Mouse (Mus musculus): ENCODE measurements around the gene Asic1. TPM values are rescaled to one million over a fixed set of nuclear protein-coding genes. Genes with fewer than 3 reads are reported as not detected.

Asic1 gene
- polyA plus RNA-seq (2014; fragmentation: Nextera tagmentation; extraction: Ambion mirVana), result 3.9 and 5.3 TPM in 2 replicates

DNA sequence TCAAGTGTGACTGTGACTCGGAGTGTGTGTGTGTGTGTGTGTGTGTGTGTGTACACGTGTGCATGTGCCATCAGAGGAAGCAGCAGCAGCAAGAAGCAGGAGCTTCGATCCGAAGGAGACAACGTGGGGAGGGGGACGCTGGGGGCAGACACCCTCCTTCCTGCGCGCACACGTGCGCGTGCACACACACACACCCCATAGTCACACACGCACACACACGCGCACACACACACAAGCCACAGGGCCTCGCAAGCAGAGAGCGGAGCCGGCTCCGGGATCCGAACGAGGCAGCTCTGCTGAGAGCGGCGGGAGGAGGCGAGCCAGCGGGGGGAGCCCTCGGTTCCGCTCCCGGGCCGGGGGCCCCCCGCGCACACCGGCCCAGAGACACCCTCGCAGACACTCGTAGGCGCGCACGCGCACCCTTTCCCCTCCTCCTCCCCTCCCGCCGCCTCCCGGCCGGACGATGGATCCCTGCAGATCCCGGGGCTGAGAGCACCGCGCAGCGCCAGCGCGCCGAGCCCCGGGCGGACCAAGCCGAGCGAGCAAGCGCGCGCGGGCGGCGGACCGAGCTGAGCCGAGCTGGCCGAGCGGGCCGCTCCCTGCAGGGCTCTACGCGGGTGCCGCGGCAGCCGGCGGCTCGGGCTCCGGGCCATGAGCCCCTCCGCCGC is at the start of gene Asic1:
TSS of gene Asic1 (plus strand) at position 215 of the 668 bp plus-strand sequence.
- 1% methylated on average over 45 of the region's 74 CpGs for WGBS
- Histone ChIP-seq H3K9me3 (ENCODE audit: control insufficient read depth, low read length) (no peaks in the 10 kb centered on the region), H3K36me3 (ENCODE audit: control insufficient read depth, insufficient read depth, low read length) (no peaks in the 10 kb centered on the region), H3K27me3 (ENCODE audit: control insufficient read depth, insufficient read depth, low read length) (peaks cover 33% of the 10 kb centered on the region), H3K27ac (ENCODE audit: low read depth, low read length) (0 out of 2 replicates have a peak within 1 kb of the TSS, but pooled peaks have one; percentile 4), H3K4me2 (ENCODE audit: low read depth, low read length, severe bottlenecking) (peak within 1 kb of the TSS; percentile 97), H3K4me1 (replicated peaks; ENCODE audit: control insufficient read depth, insufficient read depth, low read length) (peaks cover 12% of the 10 kb centered on the region; the same call in 1 of the 2 replicates), H3K4me3 (ENCODE audit: low read depth, low read length) (peak within 1 kb of the TSS; percentile 53), H3K9ac (ENCODE audit: low read length) (peak within 1 kb of the TSS; percentile 80)
- peak; percentile 74 for ATAC-seq (replicated peaks; ENCODE audit: low FRiP score)
- DNase-seq (ENCODE audit: low spot score), result peak; percentile 77

DNA sequence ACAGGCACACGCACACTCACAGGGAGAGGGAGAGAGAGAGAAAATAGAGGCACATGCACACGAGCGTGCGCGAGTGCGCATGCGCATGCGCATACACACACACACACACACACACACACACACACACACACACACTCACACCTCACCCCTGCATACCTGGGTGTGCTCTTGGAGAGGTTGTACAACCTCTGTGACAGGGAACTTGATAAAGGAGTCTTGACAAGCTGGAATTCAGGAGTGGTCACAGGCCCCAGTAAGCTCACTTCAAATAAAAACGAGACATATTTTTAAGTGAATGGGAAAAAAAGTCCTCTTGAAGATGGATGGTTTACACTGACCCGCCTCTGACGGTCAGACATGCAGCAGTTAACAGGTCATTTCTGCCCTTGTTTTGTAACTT is 48.1 kb upstream of the Asic1 start:
- Histone ChIP-seq H3K9me3 (ENCODE audit: control insufficient read depth, low read length) (no peaks in the 10 kb centered on the region), H3K4me2 (ENCODE audit: low read depth, low read length, severe bottlenecking) (no peak overlapping the region), H3K27ac (ENCODE audit: low read depth, low read length) (no peak overlapping the region), H3K9ac (ENCODE audit: low read length) (no peak overlapping the region), H3K27me3 (ENCODE audit: control insufficient read depth, insufficient read depth, low read length) (no peaks in the 10 kb centered on the region), H3K4me3 (ENCODE audit: low read depth, low read length) (no peak overlapping the region), H3K4me1 (replicated peaks; ENCODE audit: control insufficient read depth, insufficient read depth, low read length) (no peaks in the 10 kb centered on the region), H3K36me3 (ENCODE audit: control insufficient read depth, insufficient read depth, low read length) (peaks cover 22% of the 10 kb centered on the region)
- 97% methylated on average over 11 of the region's 11 CpGs for WGBS
- ATAC-seq (replicated peaks; ENCODE audit: low FRiP score) (no peak), DNase-seq (ENCODE audit: low spot score) (no peak)

DNA sequence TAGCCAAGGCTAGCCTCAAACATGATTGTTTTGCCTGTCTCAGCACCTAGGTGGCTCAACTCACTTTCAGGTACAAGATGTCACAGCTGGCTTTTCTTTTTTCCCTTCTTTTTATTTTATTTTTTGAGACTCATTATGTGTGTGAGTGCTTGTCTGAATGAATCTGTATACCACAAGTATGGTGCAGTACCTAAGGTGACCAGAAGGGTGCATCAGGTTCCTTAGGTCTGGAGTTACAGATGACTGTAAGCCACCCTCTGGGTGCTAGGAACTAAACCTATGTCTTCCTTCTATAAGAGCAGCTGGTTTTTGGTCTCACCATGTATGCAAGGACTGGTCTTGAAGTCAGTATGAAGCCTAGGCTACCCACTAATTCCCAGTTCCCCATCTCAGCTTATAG is 38.5 kb upstream of the Asic1 start:
- Histone ChIP-seq H3K36me3 (ENCODE audit: control insufficient read depth, insufficient read depth, low read length) (peaks cover 36% of the 10 kb centered on the region), H3K4me3 (ENCODE audit: low read depth, low read length) (no peak overlapping the region), H3K9ac (ENCODE audit: low read length) (no peak overlapping the region), H3K9me3 (ENCODE audit: control insufficient read depth, low read length) (no peaks in the 10 kb centered on the region), H3K4me2 (ENCODE audit: low read depth, low read length, severe bottlenecking) (no peak overlapping the region), H3K27me3 (ENCODE audit: control insufficient read depth, insufficient read depth, low read length) (no peaks in the 10 kb centered on the region), H3K27ac (ENCODE audit: low read depth, low read length) (no peak overlapping the region), H3K4me1 (replicated peaks; ENCODE audit: control insufficient read depth, insufficient read depth, low read length) (no peaks in the 10 kb centered on the region)
- DNase-seq (ENCODE audit: low spot score) (no peak), ATAC-seq (replicated peaks; ENCODE audit: low FRiP score) (no peak)

DNA sequence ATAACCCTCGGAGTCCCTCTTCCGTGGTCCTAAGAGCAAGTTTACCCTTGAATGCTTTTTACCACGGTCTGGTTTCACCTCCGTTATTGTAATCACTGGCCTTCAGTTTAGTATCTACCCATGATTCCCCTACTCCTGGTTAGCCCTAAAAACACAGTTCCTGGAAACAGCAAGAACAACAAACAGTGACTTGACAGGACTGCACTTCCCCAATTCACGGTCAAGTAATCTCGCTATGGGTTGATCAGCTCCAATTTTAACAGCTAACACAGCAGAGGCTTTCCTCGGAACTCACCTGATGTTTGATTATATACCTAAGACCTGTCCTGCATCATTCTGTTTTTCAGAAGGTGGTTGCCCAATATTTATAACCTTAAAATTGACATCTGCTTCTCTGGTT is 35.5 kb upstream of the Asic1 start:
- Histone ChIP-seq H3K4me2 (ENCODE audit: low read depth, low read length, severe bottlenecking) (no peak overlapping the region), H3K4me3 (ENCODE audit: low read depth, low read length) (no peak overlapping the region), H3K27ac (ENCODE audit: low read depth, low read length) (no peak overlapping the region), H3K9me3 (ENCODE audit: control insufficient read depth, low read length) (no peaks in the 10 kb centered on the region), H3K27me3 (ENCODE audit: control insufficient read depth, insufficient read depth, low read length) (no peaks in the 10 kb centered on the region), H3K9ac (ENCODE audit: low read length) (no peak overlapping the region), H3K36me3 (ENCODE audit: control insufficient read depth, insufficient read depth, low read length) (peaks cover 22% of the 10 kb centered on the region), H3K4me1 (replicated peaks; ENCODE audit: control insufficient read depth, insufficient read depth, low read length) (no peaks in the 10 kb centered on the region)
- DNase-seq (ENCODE audit: low spot score), result no peak
- 94% methylated on average over 7 of the region's 7 CpGs for WGBS
- ATAC-seq (replicated peaks; ENCODE audit: low FRiP score), result no peak

DNA sequence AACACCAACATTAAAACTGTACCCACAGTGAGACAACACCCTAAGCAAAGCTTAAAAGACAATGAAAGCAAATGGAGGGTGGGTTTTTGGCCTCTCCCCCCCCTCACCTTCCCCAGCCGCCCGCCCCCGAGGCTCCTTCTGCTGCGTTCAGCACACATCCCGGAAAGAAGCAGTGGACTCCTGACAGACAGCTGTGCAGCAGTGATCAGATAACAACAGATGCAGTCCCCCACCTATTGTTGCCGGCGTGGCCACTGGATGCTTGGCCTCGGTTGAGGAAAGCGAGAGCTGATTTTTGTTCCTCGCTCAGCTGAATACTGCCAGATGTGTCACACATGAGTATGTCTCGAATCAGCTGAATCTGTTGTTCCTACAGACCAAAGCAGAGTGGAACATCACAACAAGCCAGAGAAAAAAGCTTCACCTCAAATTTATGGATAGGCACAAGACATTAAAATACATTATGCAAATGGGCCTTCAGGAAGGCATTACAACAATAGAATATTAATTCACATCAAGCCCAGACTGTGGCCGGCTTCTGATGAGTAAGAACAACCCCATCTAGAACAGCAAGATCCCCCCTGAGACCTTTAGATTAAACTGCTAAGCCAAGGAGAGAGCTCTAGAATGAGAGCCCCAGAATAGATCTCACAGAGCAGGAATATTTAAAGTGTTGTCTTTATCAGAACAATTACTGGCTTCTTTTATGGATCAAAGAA is 32.6 kb upstream of the Asic1 start:
- Histone ChIP-seq H3K27me3 (ENCODE audit: control insufficient read depth, insufficient read depth, low read length) (no peaks in the 10 kb centered on the region), H3K27ac (ENCODE audit: low read depth, low read length) (no peak overlapping the region; the same call in 1 of the 2 replicates), H3K4me1 (replicated peaks; ENCODE audit: control insufficient read depth, insufficient read depth, low read length) (no peaks in the 10 kb centered on the region), H3K9me3 (ENCODE audit: control insufficient read depth, low read length) (no peaks in the 10 kb centered on the region), H3K4me3 (ENCODE audit: low read depth, low read length) (no peak overlapping the region), H3K4me2 (ENCODE audit: low read depth, low read length, severe bottlenecking) (no peak overlapping the region), H3K36me3 (ENCODE audit: control insufficient read depth, insufficient read depth, low read length) (peaks cover 7% of the 10 kb centered on the region; the same call in 1 of the 2 replicates), H3K9ac (ENCODE audit: low read length) (no peak overlapping the region)
- 89% methylated on average over 12 of the region's 12 CpGs for WGBS
- no peak for ATAC-seq (replicated peaks; ENCODE audit: low FRiP score)
- DNase-seq (ENCODE audit: low spot score), result no peak

DNA sequence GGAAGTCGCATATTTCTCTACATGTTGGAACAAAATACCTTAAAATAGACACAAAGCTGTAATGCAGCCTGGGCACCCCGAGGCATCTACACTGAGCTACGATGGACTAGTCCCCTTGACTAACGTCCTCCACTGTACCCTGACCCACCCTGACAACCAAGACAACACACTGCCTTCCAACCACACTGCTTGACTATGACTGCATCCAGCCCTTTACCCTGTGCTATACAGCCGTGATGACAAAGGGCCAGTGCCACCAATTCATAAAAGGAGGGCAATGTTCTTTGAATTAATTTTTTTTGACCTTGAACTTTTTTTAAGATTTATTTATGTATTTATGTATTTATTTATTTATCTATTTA is 32.1 kb upstream of the Asic1 start:
- no peak overlapping the region for H3K4me3 ChIP-seq (ENCODE audit: low read depth, low read length)
- no peaks in the 10 kb centered on the region for H3K9me3 ChIP-seq (ENCODE audit: control insufficient read depth, low read length)
- peaks cover 7% of the 10 kb centered on the region; the same call in 1 of the 2 replicates for H3K36me3 ChIP-seq (ENCODE audit: control insufficient read depth, insufficient read depth, low read length)
- ATAC-seq (replicated peaks; ENCODE audit: low FRiP score), result no peak
- H3K4me2 ChIP-seq (ENCODE audit: low read depth, low read length, severe bottlenecking), result no peak overlapping the region
- DNase-seq (ENCODE audit: low spot score), result no peak
- no peaks in the 10 kb centered on the region for H3K27me3 ChIP-seq (ENCODE audit: control insufficient read depth, insufficient read depth, low read length)
- H3K4me1 ChIP-seq (replicated peaks; ENCODE audit: control insufficient read depth, insufficient read depth, low read length), result no peaks in the 10 kb centered on the region
- 94% methylated on average over 5 of the region's 5 CpGs for WGBS
- no peak overlapping the region for H3K9ac ChIP-seq (ENCODE audit: low read length)
- no peak overlapping the region; the same call in 1 of the 2 replicates for H3K27ac ChIP-seq (ENCODE audit: low read depth, low read length)

DNA sequence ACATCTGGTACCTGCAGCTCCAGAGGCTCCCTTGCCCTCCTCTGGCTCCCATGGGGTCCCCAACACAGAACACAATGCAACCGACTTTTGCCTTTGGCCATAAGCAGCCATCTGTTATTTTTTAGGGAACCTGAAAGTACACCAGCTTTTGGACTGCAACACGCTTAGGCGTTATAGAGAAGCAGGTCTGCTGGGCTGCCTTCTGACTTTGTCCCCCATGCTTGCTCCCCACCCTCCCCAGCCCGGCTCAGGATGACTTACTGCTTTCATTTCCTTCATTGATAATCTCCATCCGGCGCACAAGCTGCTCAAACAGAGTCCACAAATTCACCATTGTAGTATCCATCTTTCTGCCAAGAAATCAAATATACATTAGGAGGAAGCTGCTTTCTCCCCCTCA is 27.5 kb upstream of the Asic1 start:
- H3K4me1 ChIP-seq (replicated peaks; ENCODE audit: control insufficient read depth, insufficient read depth, low read length), result peaks cover 2% of the 10 kb centered on the region; the same call in 1 of the 2 replicates
- DNase-seq (ENCODE audit: low spot score) (no peak), ATAC-seq (replicated peaks; ENCODE audit: low FRiP score) (no peak)
- H3K4me2 ChIP-seq (ENCODE audit: low read depth, low read length, severe bottlenecking), result no peak overlapping the region
- no peak overlapping the region for H3K27ac ChIP-seq (ENCODE audit: low read depth, low read length)
- H3K27me3 ChIP-seq (ENCODE audit: control insufficient read depth, insufficient read depth, low read length), result no peaks in the 10 kb centered on the region
- H3K9me3 ChIP-seq (ENCODE audit: control insufficient read depth, low read length), result no peaks in the 10 kb centered on the region
- H3K9ac ChIP-seq (ENCODE audit: low read length), result no peak overlapping the region
- 0 out of 2 replicates have a peak, but pooled peaks cover 2% of the 10 kb centered on the region for H3K36me3 ChIP-seq (ENCODE audit: control insufficient read depth, insufficient read depth, low read length)
- 90% methylated on average over 6 of the region's 6 CpGs for WGBS
- H3K4me3 ChIP-seq (ENCODE audit: low read depth, low read length), result no peak overlapping the region

DNA sequence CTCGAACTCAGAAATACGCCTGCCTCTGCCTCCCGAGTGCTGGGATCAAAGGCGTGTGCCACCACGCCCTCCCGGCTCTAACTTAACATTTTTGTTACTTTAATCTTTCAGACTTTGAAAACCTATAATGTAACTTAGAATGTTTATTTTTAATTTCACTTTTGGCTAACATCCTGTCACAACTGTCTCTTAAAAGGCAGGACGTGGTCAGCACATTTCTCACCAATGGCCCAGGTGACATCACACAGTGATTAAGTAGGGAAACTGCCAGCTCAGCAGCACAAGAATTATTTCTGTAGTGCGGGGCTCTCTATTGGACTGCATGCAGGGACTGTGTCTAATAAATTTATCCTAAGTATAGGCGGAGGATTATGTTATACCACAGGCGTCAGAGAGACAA is 26.3 kb upstream of the Asic1 start:
- Histone ChIP-seq H3K4me1 (replicated peaks; ENCODE audit: control insufficient read depth, insufficient read depth, low read length) (peaks cover 4% of the 10 kb centered on the region), H3K9ac (ENCODE audit: low read length) (no peak overlapping the region), H3K9me3 (ENCODE audit: control insufficient read depth, low read length) (no peaks in the 10 kb centered on the region), H3K4me3 (ENCODE audit: low read depth, low read length) (no peak overlapping the region), H3K36me3 (ENCODE audit: control insufficient read depth, insufficient read depth, low read length) (0 out of 2 replicates have a peak, but pooled peaks cover 2% of the 10 kb centered on the region), H3K27ac (ENCODE audit: low read depth, low read length) (no peak overlapping the region), H3K27me3 (ENCODE audit: control insufficient read depth, insufficient read depth, low read length) (no peaks in the 10 kb centered on the region), H3K4me2 (ENCODE audit: low read depth, low read length, severe bottlenecking) (no peak overlapping the region)
- WGBS, result 82% methylated on average over 10 of the region's 10 CpGs
- DNase-seq (ENCODE audit: low spot score), result no peak
- ATAC-seq (replicated peaks; ENCODE audit: low FRiP score), result no peak

All from forebrain, embryonic 11.5 days (tissue).